Mouse (Mus musculus) bone marrow, adult 2 months (tissue): ENCODE results near the gene Tmcc3. TPM values are rescaled to one million over a fixed set of nuclear protein-coding genes. Genes with fewer than 3 reads are reported as not detected.

ENCODE experiments used
- H3K27ac ChIP-seq: fragments of 200-500 bp; 2 replicates; pipeline ENCODE4 v1.5.1; 2012; ENCODE audit warnings: low read depth, mild to moderate bottlenecking, control low read depth, inconsistent platforms, low read length; ENCODE audit not compliant: control insufficient read depth, poor library complexity, insufficient read depth
- H3K4me1 ChIP-seq: fragments of 200-500 bp; 2 replicates; pipeline ENCODE4 v1.6.1; 2011; ENCODE audit warnings: low read length; ENCODE audit not compliant: control insufficient read depth, insufficient read depth
- H3K4me3 ChIP-seq: fragments of 200-500 bp; replicated peaks from 2 replicates; pipeline ENCODE3; 2011; ENCODE audit warnings: mild to moderate bottlenecking, low read depth, low read length, control low read depth; ENCODE audit not compliant: control insufficient read depth
- CTCF ChIP-seq: fragments of 200-500 bp; IDR thresholded peaks from 2 replicates; pipeline ENCODE4 v1.5.1; 2011; ENCODE audit warnings: low read length, control low read depth; ENCODE audit not compliant: control insufficient read depth, insufficient read depth
- POLR2A ChIP-seq: fragments of 200-500 bp; IDR thresholded peaks from 2 replicates; pipeline ENCODE4 v1.6.1; 2011; ENCODE audit warnings: low read depth, mild to moderate bottlenecking, control low read depth, low read length, borderline replicate concordance; ENCODE audit not compliant: control insufficient read depth
- WGBS: fragments of 180-500 bp; shearing (Covaris S2); methylation state at CpG from one replicate; pipeline ENCODE4 v1.1.7; 2018; 5-methylcytosine and 5-hydroxymethylcytosine counted together
- polyA plus RNA-seq: library from polyadenylated mRNA; stranded (reverse); fragments of >200 nt; gene quantifications from 2 replicates; pipeline ENCODE4 v1.2.4, GENCODE M21; 2011; ENCODE audit warnings: low replicate concordance; ENCODE audit not compliant: missing spikeins, insufficient read depth, insufficient read length

Tmcc3 gene
- polyA plus RNA-seq, 1 experiment: 5.9 TPM

DNA sequence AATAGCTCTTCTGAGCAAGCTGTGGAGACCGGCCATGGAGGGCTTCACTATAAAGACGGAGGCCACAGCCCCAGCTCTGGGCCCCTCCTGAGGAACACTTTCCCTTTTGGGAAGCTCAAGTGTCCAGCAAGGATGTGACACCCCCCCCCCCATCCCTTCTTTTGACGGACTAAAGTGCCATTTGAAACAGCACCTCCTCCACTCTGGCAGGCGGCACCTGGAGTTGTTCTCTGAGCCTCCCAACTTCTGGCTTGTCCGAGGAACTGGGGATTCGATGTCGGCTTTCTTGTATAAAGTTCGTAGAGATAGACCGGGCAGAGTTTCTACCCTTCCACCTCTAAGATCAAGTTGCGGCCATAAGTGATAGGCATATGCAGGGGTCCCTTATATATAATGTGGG is 203.8 kb downstream of the Tmcc3 start:
- H3K4me1 ChIP-seq: no peaks in the 10 kb centered on the region
- H3K4me3 ChIP-seq: peak overlapping the region; percentile 58
- H3K27ac ChIP-seq: no peak overlapping the region
- WGBS: 6% methylated on average over 10 of the region's 10 CpGs
- TF ChIP-seq POLR2A (no peak), CTCF (no peak)

- H3K4me3 ChIP-seq: no peak overlapping the region
- TF ChIP-seq CTCF (no peak), POLR2A (no peak)
- no peak overlapping the region for H3K27ac ChIP-seq
- H3K4me1 ChIP-seq: no peaks in the 10 kb centered on the region; the same call in 1 of the 2 replicates
- 53% methylated on average over 7 of the region's 7 CpGs for WGBS
These were observed 208.1 kb downstream of the Tmcc3 start for GRCm38 (mm10) chr10:94519887-94520286.

DNA sequence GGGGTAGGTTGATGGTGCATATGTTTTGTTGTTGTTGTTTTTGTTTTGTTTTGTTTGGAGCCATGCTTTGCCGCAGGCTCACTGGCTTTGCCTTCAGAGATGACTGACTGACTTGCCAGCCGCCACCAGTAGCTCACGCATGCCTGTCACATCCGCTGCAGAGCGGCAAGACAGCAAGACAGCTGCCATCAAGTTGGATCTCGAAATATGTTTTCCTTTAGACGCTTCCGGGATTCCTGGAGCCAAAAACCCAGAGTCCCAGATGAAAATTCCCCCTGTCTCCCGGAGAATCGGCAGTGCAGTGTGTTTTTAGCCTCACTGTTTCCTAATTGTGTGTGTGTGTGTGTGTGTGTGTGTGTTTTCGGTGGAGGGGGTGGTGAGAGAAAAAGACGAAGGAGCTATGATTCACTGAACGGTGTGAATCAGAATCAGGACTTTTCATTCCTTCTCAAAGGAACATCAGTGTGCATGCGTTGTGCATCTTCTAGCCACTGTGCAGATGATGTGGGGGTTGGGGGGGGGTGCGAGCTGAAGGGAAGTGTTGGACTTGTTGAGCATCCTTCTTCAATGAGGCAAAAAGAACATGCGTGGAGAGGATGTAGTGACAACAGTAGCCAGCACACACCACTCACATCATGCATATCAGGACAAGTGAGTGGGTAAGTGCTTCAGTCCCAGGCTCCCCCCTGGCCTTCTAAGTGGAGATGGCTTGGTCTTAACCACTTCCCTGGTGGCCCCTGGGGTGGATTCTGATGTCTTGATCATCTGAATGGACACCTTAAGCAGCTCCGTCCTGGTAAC is 208.8 kb downstream of the Tmcc3 start:
- Histone ChIP-seq H3K27ac (no peak overlapping the region), H3K4me1 (no peaks in the 10 kb centered on the region; the same call in 1 of the 2 replicates), H3K4me3 (no peak overlapping the region)
- WGBS: 77% methylated on average over 17 of the region's 17 CpGs
- TF ChIP-seq CTCF: no peak
- TF ChIP-seq POLR2A: no peak

- Histone ChIP-seq H3K4me3 (no peak overlapping the region), H3K4me1 (no peaks in the 10 kb centered on the region; the same call in 1 of the 2 replicates), H3K27ac (no peak overlapping the region)
- 64% methylated on average over 3 of the region's 3 CpGs for WGBS
- TF ChIP-seq POLR2A: no peak
- no peak for TF ChIP-seq CTCF
These were observed 209.3 kb downstream of the Tmcc3 start for GRCm38 (mm10) chr10:94521107-94521401.

- no peak overlapping the region for H3K4me3 ChIP-seq
- H3K4me1 ChIP-seq: no peaks in the 10 kb centered on the region; the same call in 1 of the 2 replicates
- TF ChIP-seq POLR2A: no peak
- TF ChIP-seq CTCF: no peak
- 29% methylated on average over 10 of the region's 10 CpGs for WGBS
- H3K27ac ChIP-seq: no peak overlapping the region
These were observed 210.0 kb downstream of the Tmcc3 start for GRCm38 (mm10) chr10:94521776-94522175.

DNA sequence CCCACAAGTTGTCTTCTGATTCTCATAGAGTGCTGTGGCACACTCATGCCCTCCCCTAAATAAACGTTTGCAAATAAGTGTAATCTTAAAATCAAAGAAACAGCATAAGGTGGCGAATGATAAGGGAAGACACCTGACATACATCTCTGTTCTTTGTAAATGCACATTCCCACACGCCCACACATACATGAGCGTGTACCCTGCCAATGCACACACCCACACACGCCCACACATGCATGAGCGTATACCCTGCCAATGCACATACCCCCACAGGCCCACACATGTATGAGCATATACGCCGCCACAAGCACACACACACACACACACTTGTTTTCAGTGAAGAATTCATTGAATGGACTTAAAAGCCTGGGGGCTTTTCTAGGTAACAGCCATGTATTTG is 211.5 kb downstream of the Tmcc3 start:
- 78% methylated on average over 8 of the region's 8 CpGs for WGBS
- H3K27ac ChIP-seq: no peak overlapping the region
- H3K4me1 ChIP-seq: no peaks in the 10 kb centered on the region; the same call in 1 of the 2 replicates
- no peak overlapping the region for H3K4me3 ChIP-seq
- TF ChIP-seq CTCF (no peak), POLR2A (no peak)

DNA sequence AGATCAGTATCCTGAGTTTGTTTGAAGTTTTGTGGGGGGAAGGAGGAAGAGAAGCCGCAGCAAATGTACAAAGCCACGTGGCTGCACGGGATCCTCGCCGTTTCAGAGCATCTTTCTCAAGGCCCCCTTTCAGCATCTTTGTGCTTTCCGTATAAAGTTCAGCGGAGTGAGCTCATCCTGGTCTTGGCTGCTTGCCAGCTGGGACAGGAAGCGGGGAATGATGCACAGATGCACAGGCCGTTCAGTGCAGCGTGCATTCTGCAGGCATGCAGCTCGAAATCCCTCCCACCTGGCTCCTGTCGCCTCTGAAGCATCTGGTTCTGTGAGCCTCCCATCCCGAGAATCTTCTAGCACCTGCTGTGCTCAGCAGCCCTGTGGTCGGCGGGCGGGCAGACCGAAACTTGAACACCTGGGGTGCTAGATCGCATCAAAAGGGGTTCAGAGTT is 212.0 kb downstream of the Tmcc3 start:
- Histone ChIP-seq H3K27ac (no peak overlapping the region), H3K4me1 (no peaks in the 10 kb centered on the region; the same call in 1 of the 2 replicates), H3K4me3 (no peak overlapping the region)
- WGBS: 69% methylated on average over 18 of the region's 18 CpGs
- no peak for TF ChIP-seq POLR2A
- no peak for TF ChIP-seq CTCF

- Histone ChIP-seq H3K4me1 (no peaks in the 10 kb centered on the region; the same call in 1 of the 2 replicates), H3K27ac (no peak overlapping the region), H3K4me3 (no peak overlapping the region)
- no peak for TF ChIP-seq POLR2A
- TF ChIP-seq CTCF: no peak
- WGBS: 49% methylated on average over 6 of the region's 6 CpGs
These were observed 213.2 kb downstream of the Tmcc3 start for GRCm38 (mm10) chr10:94524966-94525365.
